Mouse (Mus musculus): ENCODE results near the gene Mdm4.

GRCm38 (mm10) chr1:132928032-132928906, 102.1 kb downstream of the Mdm4 start:
- TF ChIP-seq CTCF (IDR thresholded peaks at IDR 0.05; ENCODE audit: borderline replicate concordance, insufficient read depth, low read depth, low read length) = no peak
- TF ChIP-seq POLR2A (IDR thresholded peaks at IDR 0.05; ENCODE audit: borderline replicate concordance, insufficient read depth, low read length) = no peak
